Mouse (Mus musculus) heart, postnatal 0 days (tissue): ENCODE measurements around the gene Ccnf.

Source experiments
- CTCF ChIP-seq: IDR thresholded peaks from 2 replicates; pipeline ENCODE4 v1.5.1; 2016; ENCODE audit warnings: antibody characterized with exemption, control low read depth, low read depth
- EP300 ChIP-seq: IDR thresholded peaks from 2 replicates; pipeline ENCODE4 v1.6.1; 2016; ENCODE audit warnings: antibody characterized with exemption, low read depth

GRCm38 (mm10) chr17:24236921-24237320 lies 14.4 kb downstream of the Ccnf start:
- peak; percentile 30 for TF ChIP-seq CTCF
- TF ChIP-seq EP300, result no peak
